Mouse (Mus musculus) megakaryocyte, adult 5-6 weeks (primary cell): ENCODE measurements around the gene Igfbp2. TPM values are rescaled to one million over a fixed set of nuclear protein-coding genes. Genes with fewer than 3 reads are reported as not detected.
A peak's percentile ranks its signal among the peaks of the same experiment; 100 is the strongest.

ENCODE experiments used
- ATAC-seq: 2 replicates; pipeline ENCODE4 v1.8.0; 2016; ENCODE audit warnings: mild to moderate bottlenecking, inconsistent platforms; ENCODE audit not compliant: poor library complexity, severe bottlenecking
- total RNA-seq, 2 experiments: library from RNA; stranded (forward) in 1 of 2; stranded (reverse) in 1 of 2; fragments of 153-499, 151-499 nt in 1 of 2; fragments of 221-1000, 200-1000 nt in 1 of 2; gene quantifications; 2 replicates each; pipeline versions ENCODE4 v1.2.3 to v1.2.4; 2015 to 2017

Igfbp2 gene
- total RNA-seq, 2 experiments from 2014 or later, result not detected

DNA sequence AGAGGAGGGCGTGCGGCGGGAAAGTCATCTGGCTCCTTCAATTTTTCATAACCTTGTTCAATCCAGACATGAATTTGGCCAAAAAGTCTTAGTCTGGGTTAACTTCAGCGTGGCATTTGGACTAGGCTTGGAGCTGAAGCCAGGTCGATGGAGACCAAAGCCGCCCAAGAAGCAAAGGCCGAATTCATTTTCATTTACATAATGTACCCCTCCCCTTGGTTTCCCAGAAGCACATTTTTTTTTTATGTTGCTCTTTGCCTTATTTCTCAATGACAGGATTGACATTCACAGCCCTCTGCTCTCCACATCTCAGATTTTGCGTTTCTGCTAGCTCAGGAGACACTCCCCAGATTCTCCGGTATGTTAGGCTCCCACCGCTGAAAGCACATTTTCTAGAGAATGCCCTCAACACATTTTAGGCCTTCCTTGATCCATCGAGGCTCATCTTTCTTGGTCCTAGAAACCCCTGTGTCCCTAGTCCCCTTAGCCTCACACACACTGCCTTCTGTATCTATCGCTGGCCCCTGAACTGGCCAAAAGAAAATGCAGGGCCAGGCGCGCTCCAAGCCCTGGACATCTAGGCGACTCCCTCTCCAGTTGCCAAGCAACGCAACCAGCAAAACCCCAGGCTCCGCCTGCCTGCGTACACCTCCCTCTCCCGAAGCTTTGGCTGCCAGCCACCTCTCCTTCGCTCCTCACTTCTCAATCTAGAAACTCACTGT lies 46.5 kb downstream of the Igfbp2 start:
- ATAC-seq, result 0 out of 2 replicates have a peak, but pooled peaks have one; percentile 4

DNA sequence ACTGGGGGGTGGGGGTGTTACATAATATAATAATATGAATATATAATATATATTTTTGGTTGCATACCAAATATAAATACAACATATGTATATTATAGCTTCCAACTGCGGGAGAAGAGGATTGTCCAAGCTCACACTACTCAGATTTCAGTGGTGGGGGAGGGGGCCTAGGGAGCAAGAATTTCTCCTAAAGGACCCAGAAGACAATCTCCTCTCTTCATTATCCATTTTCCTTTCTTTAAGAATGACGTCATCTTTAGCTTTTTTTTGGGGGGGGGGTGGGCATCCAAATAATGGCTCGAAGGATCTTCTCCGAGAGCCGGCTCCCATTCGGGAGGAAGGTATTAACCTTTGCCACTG lies 47.0 kb downstream of the Igfbp2 start:
- ATAC-seq, result no peak

DNA sequence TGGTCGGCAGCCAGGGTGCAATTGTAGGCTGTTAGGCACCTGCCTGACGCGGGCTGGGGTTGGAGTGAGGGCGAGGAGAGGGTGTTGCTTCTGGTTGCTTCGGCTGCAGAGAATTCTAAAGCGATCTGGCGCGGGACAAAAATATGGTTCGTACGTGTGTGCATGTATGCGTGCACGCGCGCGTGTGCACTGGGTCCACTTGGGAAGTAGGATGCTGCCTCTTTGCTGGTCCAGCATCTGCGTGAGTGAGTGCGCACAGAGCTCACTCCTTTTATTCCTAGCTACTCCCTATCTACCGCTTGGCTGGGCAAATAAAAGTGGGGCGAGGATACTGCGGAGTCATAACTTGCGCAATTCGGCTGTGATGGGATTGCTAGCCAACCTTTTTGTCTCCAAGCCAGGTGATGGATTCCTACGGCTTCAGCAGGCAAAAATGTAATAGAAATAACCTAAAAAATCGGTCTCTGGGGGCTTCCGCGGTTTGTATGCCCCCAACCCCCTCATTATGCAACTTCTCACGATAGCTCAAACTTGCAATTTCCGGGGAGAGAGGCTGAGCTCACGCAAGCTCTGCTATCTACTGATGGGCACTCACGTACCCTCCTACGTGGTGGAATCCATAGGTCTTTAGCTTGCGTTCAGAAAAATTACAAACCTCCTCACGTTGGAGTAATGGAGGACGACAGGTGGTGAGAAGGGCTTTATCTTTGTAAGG lies 47.6 kb downstream of the Igfbp2 start:
- ATAC-seq, result no peak

DNA sequence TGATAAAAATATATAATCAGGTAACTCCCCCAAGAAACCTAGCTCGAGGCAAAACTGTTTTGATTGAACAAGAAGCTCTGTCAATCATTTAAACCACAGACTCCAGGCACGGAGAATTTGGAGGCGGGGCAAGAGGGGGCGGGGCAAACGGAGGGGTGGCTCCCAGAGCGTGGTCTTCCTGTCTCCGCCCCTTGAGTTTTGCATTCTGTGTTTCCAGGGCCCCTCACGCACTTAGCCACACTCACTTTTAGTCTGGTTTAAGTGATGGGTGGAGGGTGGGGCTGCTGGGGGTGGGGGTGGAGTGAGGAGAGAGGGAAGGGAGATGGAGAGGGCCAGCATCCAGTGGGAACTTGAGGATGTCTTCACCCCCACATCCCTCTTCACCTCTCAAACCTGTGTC lies 48.2 kb downstream of the Igfbp2 start:
- no peak for ATAC-seq

DNA sequence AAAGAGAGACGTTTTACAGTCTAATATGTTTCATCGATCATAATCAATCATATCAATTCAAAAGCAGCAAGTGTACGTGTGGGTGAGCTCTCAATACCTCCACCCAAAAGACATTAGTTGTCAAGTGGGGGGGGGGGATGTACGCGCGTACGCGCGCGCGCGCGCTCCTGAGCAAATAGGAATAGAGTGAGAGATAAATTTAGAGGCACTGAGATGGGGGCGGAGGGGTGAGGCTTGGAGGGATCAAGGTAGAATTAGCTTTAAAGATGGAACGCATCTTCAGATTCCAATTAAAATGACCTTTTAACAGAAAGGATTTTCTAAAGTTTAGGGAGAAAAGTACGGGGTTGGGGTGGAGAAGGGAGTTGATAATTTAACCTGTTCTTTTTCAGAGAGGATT lies 48.8 kb downstream of the Igfbp2 start:
- no peak for ATAC-seq

DNA sequence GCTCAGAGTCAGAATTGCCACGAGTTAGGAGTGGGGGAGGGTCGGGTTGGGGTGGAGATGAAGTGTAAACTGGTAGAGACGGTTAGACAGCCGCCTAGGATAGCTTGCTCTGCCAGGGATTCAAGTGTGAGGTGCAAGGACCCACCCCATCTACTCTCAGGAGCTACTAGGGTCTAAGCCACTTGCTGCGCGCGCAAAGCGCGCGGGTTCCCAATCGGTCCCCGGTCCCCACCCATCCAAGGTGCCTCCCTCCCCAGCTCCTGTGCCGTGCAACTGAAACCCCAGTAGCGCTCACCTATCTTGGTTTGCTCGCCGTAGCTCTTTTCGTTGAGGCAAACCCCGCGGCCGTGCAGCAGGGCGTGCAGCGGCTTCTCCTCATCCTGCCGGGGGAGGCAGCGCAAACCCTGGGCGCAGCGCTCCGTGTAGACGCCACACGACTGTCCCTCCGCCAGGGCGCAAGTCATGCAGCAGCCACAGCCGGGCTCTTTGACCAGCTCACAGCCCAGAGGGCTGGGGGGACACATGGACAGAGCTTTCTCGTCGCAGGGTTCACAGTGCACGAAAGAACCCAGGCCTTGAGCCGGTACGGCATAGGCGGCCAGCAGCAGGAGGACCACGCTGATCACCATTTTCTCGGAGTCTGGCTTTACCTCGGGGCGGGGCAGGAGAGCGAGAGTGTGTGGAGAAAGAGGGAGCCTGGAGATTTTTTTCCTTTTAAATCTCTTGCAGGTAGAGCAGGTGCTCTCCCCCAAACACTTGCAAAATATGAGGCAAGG lies 49.4 kb downstream of the Igfbp2 start:
- ATAC-seq, result no peak

DNA sequence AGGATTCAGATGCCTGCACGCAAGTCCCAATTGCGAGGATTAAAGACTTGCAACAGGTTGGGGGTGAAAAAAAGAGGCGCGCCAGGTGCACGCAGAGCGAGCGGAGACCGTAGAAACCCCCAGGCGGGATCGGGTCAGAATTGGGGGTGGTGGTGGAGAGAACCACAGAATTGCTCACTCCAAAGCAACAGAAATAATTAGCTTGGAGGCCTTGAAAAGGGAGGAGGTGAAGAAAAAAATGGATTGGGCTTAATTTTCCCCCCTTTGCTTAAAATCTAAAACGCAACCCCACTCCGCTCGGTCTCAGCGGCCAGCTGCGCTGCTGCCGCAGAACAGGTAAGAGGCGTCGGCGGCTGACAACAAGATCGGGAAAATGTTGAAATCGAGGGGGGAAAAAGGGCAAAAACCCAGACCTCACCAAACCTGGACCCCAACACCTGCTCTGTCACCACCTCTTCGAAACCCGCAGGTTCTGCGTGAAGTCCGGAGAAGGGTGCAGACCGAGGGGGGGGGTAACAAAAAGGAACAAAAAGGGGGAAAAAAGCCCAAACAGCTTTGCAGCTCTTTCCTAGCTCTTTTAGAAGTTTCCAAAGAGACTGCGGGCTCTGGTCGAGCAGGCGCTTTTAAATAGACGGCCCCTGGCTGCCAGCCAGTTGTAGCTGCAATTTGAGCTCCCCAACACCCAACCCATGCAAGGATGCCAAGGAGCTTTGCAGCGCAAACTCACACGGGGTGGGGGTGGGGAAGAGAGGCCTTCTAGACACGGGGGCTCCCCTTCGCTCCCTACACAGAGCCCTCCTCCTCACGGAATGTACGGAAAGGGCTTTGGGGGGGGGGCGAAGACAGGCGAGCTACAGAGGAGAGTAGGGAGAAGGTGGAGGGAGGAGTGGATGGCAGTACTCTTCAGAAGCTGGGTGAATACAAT lies 50.2 kb downstream of the Igfbp2 start, which contains the start of gene Igfbp5:
Igfbp5 (minus strand) TSS at position 598 of the 925 bp plus-strand sequence.
- no peak for ATAC-seq

DNA sequence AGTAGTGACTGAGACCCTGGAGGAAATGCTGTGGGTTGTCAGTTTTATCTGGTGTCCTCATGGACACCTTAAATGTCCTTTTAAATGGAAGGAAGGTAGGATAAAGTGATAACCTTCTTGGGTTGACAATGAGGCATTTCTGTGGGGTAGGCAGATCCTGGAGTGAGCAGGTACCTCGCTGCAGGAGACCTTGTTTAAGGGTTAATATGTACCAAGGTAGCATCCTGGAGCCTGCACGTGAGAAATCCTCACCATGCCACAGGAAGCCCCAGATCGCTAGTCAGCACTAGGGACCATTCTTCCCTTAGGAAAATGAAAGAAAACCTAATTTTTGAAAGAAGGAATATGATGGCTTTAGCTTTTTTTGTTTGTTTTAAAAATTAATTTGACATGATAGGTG lies 51.4 kb downstream of the Igfbp2 start:
- no peak for ATAC-seq

DNA sequence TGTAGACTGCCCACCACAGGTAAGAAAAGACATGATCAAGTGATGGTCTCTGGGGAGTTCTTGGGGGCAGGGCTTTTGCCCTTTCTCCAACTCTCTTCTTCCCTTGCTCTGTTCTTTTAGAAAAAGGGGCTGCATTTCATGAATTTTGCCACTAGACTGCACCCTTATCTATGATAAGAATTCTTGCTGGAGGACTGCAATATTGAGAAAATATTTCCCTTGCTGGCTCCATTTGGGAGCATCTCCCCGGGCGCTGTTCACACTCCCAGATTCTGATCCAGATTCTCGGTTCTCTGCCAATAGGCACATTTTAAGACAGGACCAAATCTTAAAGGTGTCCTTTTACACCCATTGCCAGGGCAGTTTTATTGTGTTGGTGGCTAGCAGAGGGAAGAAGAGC lies 51.8 kb downstream of the Igfbp2 start:
- no peak for ATAC-seq

DNA sequence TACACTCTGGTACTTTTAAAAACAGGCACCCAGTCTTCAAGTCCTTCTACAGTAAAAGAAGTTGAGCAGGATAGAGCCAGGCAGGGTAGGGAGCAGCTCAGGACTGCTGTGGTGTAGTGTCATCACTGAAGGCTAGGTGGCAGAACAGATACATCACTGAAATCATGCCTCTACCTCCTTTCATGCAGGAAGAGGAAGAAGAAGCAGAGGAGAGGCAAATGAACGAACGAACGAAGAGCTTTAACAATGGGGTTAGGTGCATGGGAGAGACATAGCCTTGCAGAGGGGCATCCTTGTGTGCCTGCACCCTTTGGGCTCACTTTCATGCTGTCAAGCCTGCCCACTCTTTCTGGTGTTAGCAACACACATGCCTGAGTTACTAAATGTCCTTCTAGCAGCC lies 53.6 kb downstream of the Igfbp2 start:
- no peak for ATAC-seq

DNA sequence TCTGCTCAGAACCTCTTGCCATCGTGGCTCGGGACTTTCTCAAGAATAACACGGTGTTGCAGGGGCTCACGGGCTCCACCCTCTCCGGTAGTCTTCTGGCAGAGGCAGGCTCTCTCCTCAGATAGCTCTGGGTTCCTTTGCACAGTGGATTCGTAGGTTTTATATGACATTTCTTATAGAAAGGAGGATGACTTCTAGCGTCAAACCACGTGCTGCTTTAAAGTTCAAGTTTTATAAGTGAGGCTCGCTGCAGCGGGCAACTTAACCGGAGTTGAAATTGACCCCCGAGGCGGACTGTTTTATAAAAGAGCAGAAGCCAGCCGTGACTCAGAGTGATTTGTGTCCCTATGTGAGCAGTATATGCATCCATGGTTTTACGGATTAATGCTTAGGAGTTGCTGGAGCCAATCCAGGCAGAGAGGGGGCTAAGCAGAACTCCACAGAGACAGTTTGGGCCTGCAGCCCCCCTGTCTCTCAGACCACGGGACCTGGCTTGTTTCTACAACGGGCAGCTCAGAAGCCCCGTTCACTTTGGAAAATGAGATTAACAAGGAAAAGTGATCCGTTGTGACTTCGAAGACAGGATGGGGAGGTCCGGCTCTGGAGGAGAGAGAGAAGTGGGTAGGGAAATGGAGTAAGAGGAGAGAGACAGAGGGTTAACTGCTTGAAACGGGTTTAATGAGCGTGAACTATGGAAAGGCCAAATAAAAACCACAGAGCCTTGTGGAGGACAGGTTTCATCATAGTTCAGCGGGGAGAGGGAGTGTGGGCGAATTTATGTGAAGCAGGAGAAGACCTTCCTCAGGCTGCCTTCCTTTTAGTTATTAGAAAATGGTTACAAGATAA lies 54.4 kb downstream of the Igfbp2 start:
- no peak for ATAC-seq

DNA sequence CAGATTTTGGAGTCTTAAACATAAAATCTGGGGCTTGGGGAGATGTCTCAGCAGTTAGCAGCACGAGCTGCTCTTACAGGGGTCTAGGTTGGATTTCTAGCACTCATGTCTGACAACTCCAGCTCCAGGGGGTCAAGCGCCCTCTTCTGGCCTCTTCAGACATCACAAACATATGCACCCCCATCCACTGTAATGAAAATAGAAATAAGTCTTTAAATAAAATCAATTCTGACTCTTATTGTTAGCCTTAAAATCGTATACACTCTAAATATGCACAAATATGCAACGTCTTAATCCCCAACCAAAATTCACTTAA lies 55.0 kb downstream of the Igfbp2 start:
- no peak for ATAC-seq

DNA sequence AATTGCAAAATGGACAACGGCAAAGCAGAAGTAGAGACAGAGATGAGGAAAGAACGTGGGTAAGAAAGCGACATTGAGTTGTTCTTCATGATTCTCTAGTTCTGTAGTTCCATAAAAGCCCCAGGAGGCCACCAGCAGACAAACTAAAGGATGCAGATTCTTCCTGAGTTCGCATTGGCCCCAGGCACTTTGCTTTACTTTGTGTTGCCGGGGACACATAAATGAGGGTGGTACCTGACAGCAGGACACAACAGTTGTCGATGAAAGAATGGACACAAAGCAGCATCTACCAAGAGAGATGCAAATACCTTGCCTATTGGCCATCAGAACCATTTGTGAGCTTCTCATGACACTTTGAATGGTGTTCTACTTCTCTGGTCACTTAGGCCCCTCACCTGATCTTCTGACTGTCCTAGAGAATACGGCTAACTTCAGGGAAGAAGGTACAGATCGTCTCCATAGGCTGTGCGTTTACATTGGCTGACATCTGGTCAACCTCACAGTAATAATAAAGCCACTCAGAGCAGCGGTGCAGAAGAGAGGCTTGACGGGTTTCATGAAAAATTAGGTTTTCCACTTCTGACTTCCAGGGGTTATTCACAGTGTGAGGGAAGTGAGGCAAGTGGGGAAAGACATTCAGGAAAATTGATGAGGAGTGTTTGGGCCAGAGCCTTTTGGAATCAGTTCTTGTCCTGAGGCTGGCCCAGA lies 61.0 kb downstream of the Igfbp2 start:
- no peak for ATAC-seq

DNA sequence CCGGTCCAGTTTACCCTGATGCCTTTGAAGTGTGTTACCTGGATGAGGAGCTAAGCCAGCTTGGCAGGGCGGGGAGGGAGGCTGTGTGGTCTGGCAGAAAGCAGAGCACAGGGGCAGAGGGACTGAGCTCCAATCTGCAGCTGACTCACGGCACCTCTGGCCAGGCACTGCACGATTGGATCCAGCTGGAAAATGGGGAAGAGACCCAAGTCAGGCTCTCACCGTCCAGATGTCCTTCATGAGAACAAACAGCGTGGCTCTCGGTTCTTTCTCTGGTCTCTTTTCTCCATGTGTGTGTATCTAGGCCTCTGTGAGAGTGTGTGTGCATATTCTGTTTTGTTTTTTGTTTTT lies 61.5 kb downstream of the Igfbp2 start:
- ATAC-seq, result no peak

DNA sequence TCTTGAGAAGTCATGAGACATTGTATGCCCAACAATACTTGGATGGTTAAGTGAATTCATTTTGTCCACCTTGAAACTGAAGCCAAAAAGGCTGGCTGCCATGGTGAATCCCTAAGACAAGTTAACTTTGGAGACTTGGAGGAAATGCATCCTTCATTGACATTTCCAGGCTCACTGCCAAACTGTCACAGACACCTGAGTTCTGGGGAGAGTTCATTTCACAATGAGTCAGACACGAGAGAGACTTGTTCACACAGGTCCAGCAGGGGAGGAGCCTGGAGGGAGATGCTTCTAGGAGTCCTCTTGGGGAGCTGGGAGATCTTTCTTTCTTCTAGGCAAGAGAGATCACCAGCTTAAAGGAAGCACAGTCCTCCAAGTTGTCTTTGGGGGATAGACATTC lies 63.6 kb downstream of the Igfbp2 start:
- ATAC-seq, result no peak

DNA sequence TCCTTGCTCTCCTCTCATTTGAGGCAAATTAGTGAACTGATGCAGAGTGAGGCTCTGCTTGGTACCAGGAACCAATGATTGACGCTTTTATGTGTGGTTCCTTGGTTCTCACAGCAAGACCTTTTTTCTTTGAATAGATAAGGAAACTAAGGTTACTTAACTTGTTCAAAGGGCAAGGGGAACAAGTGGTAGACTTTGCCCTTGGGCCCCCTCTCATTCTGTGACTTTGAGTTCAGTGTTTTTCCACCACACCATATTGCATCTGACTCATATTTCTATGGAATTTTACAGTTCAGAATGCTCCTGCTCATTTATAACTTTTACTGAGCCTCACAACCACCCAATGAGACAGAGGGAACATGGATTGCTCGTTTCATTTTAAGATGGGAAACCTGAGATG lies 71.5 kb downstream of the Igfbp2 start:
- no peak for ATAC-seq
